Mouse (Mus musculus) myocyte (in vitro differentiated cells): ENCODE measurements around the gene Uba2. TPM values are rescaled to one million over a fixed set of nuclear protein-coding genes. Genes with fewer than 3 reads are reported as not detected.
"Not testable (repeated sequence)": the region's sequence is repeated elsewhere in the genome, so short reads cannot be mapped to it uniquely, and the experiment has no call there.

Experiments used
- H3K27me3 ChIP-seq: one replicate; pipeline ENCODE4 v1.6.1; 2011; ENCODE audit not compliant: control insufficient read depth, insufficient read depth, insufficient read length
- H3K36me3 ChIP-seq: one replicate; pipeline ENCODE4 v1.6.1; 2011; ENCODE audit not compliant: control insufficient read depth, insufficient read depth
- H3K4me2 ChIP-seq: one replicate; pipeline ENCODE4 v1.6.1; 2011; ENCODE audit warnings: low read depth, control low read depth
- H3K4me3 ChIP-seq: one replicate; pipeline ENCODE4 v1.5.1; 2011; ENCODE audit warnings: mild to moderate bottlenecking, control low read depth, moderate library complexity
- H3K79me2 ChIP-seq: one replicate; pipeline ENCODE4 v1.6.1; 2011; ENCODE audit not compliant: control insufficient read depth, insufficient read depth
- H3ac ChIP-seq: one replicate; pipeline ENCODE4 v1.6.1; 2011; ENCODE audit not compliant: control insufficient read depth, insufficient read length
- CEBPB ChIP-seq: IDR thresholded peaks from 2 replicates; pipeline ENCODE4 v1.6.1; 2011; ENCODE audit warnings: mild to moderate bottlenecking, moderate library complexity; ENCODE audit not compliant: poor library complexity, insufficient read depth, severe bottlenecking
- E2F4 ChIP-seq: IDR thresholded peaks from one replicate; pipeline ENCODE4 v1.6.1; 2011; ENCODE audit warnings: mild to moderate bottlenecking, control low read depth, moderate library complexity; ENCODE audit not compliant: insufficient read depth
- MAX ChIP-seq: IDR thresholded peaks from one replicate; pipeline ENCODE4 v1.6.1; 2011; ENCODE audit warnings: low read depth, mild to moderate bottlenecking, control low read depth
- MYOD1 ChIP-seq, 3 experiments: IDR thresholded peaks; one replicate each; pipeline ENCODE4 v1.6.1; 2011; ENCODE audit warnings: control low read depth in 2 of 3, low read depth in 2 of 3, mild to moderate bottlenecking in 2 of 3, moderate library complexity in 1 of 3; ENCODE audit not compliant: insufficient read length in 2 of 3, control insufficient read depth in 1 of 3
- MYOG ChIP-seq, 3 experiments: IDR thresholded peaks; one replicate each; pipeline ENCODE4 v1.6.1; 2011; ENCODE audit warnings: control low read depth in 2 of 3, low read depth in 2 of 3, mild to moderate bottlenecking in 2 of 3; ENCODE audit not compliant: insufficient read length in 2 of 3, control insufficient read depth in 1 of 3, insufficient read depth in 1 of 3
- POLR2A ChIP-seq: IDR thresholded peaks from one replicate; pipeline ENCODE4 v1.6.1; 2011; ENCODE audit warnings: low read depth, mild to moderate bottlenecking, control low read depth, moderate library complexity; ENCODE audit not compliant: insufficient read length
- POLR2AphosphoS2 ChIP-seq: IDR thresholded peaks from one replicate; pipeline ENCODE4 v1.6.1; 2011; ENCODE audit warnings: low read depth, control low read depth; ENCODE audit not compliant: insufficient read length
- REST ChIP-seq: IDR thresholded peaks from one replicate; pipeline ENCODE4 v1.6.1; 2011; ENCODE audit warnings: mild to moderate bottlenecking, control low read depth, moderate library complexity; ENCODE audit not compliant: insufficient read depth, insufficient read length
- SRF ChIP-seq: IDR thresholded peaks from one replicate; pipeline ENCODE4 v1.6.1; 2011; ENCODE audit warnings: low read depth; ENCODE audit not compliant: control insufficient read depth, insufficient read length
- TCF12 ChIP-seq: IDR thresholded peaks from one replicate; pipeline ENCODE4 v1.6.1; 2011; ENCODE audit warnings: mild to moderate bottlenecking, control low read depth; ENCODE audit not compliant: poor library complexity, insufficient read depth, severe bottlenecking
- TCF3 ChIP-seq: IDR thresholded peaks from one replicate; pipeline ENCODE4 v1.6.1; 2011; ENCODE audit warnings: low read depth, control low read depth; ENCODE audit not compliant: insufficient read length
- USF1 ChIP-seq: IDR thresholded peaks from one replicate; pipeline ENCODE4 v1.6.1; 2011; ENCODE audit warnings: low read depth, mild to moderate bottlenecking, control low read depth, moderate library complexity
- polyA plus RNA-seq: library from polyadenylated mRNA; unstranded; fragments of >200 nt; fragmentation: generic; extraction: Trizol; gene quantifications from one replicate; pipeline ENCODE4 v1.2.1, GENCODE M21; 2012; ENCODE audit warnings: missing spikeins

Uba2 gene
- polyA plus RNA-seq, 1 experiment, result 48.7 TPM

DNA sequence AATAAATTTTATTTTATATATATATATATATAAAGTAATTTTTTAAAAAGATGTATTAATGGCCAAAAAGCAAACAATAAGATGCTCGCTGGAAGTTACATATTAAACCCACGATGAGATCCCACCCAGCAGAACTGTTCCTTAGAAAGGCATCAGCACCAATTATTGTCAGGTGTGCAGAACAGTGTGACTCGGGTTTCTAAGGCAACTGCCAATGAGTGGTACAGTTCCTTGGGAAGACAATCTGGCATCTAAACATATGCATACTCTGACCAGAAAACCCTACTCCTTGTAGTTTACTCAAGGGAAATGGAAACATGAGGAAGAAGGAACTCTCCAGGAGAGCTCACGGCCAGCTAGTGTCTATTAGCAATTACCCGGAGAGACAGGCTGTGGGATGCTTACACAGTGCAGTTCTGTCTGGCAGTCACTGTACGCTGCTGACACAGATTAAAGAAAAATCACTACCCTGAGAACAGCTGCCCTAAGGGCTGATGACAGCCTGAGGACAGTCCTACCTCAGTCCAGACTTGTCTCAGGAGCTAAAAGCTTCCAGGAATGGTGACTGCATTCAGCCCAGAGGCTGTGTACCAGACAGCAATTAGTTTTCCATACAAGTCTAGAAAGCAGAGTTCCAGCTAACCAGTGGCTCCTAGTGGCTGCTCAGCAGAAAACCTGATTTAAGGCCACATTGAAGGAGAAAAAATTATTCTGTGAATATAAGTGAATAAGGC lies 46.2 kb downstream of the Uba2 start:
- TF ChIP-seq MYOG (IDR thresholded peaks at IDR 0.05; ENCODE audit: control insufficient read depth in 1 of 3, insufficient read depth in 1 of 3, insufficient read length in 2 of 3, low read depth in 2 of 3), result no peak
- no peak for TF ChIP-seq TCF3
- TF ChIP-seq CEBPB, result no peak
- TF ChIP-seq MAX, result no peak
- TF ChIP-seq TCF12, result no peak
- TF ChIP-seq REST, result no peak
- TF ChIP-seq E2F4, result no peak
- no peak for TF ChIP-seq POLR2A
- no peak for TF ChIP-seq USF1
- no peak for TF ChIP-seq MYOD1 (IDR thresholded peaks at IDR 0.05; ENCODE audit: control insufficient read depth in 1 of 3, insufficient read length in 2 of 3, low read depth in 2 of 3)
- no peak for TF ChIP-seq SRF
- TF ChIP-seq POLR2AphosphoS2, result no peak

DNA sequence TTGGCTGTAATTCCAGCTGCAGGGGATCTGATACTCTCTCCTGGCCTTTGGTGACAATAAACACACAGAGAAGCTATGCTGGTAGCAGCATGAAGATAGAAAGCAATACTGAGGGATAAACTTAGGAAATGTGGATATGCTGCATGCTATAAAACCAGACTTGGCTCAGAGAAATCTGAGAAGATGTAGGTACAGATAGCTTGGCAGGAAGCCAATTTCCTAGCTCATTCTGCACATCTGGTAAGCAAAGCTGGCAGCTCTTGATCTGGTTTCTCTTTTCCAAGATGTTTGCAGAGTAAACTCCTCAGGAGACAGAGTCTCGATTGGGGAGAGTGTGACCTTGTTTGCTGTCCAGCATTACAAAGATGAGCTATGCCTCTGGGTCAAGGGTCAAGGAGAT lies 48.8 kb downstream of the Uba2 start:
- H3K27me3 ChIP-seq, H3K4me2 ChIP-seq, H3K4me3 ChIP-seq, H3K36me3 ChIP-seq, H3ac ChIP-seq, H3K79me2 ChIP-seq: not testable (repeated sequence)

More for the DNA sequence above, 46.2 kb downstream of the Uba2 start:
- H3K4me3 ChIP-seq, result no peak overlapping the region
- H3K27me3 ChIP-seq, result no peaks in the 10 kb centered on the region
- no peaks in the 10 kb centered on the region for H3K36me3 ChIP-seq
- peaks cover 9% of the 10 kb centered on the region for H3K79me2 ChIP-seq
- no peak overlapping the region for H3K4me2 ChIP-seq
- no peak overlapping the region for H3ac ChIP-seq

- Histone ChIP-seq H3K36me3 (peaks cover 8% of the 10 kb centered on the region), H3K79me2 (no peaks in the 10 kb centered on the region), H3ac (no peak overlapping the region), H3K4me3 (no peak overlapping the region), H3K27me3 (no peaks in the 10 kb centered on the region), H3K4me2 (no peak overlapping the region)
- TF ChIP-seq POLR2AphosphoS2 (no peak), REST (no peak), CEBPB (no peak), MYOG (IDR thresholded peaks at IDR 0.05; ENCODE audit: control insufficient read depth in 1 of 3, insufficient read depth in 1 of 3, insufficient read length in 2 of 3, low read depth in 2 of 3) (no peak)
Observed at GRCm38 (mm10) chr7:34116601-34117000, 52.8 kb downstream of the Uba2 start.

DNA sequence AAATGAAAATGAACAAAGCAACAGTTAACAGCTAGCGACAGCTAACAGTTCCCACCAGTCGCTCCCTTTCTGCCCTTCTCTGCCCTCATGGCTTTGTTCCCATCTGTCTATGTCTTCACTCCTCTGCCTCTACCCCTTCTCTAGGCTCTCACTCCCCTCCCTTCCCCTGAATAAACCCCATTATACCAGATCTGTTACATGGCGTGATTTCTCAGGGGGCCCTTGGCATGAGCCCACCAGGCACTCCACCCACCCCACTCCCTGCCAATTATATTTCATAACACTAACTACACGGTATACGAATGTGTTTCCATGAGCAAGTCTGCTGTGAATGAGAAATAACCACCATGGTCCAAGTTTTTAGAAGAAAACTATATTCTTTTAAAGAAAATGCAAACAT lies 60.2 kb downstream of the Uba2 start:
- H3K79me2 ChIP-seq, result no peaks in the 10 kb centered on the region
- no peak overlapping the region for H3K4me2 ChIP-seq
- H3K36me3 ChIP-seq, result peaks cover 4% of the 10 kb centered on the region
- no peak overlapping the region for H3ac ChIP-seq
- H3K27me3 ChIP-seq, result no peaks in the 10 kb centered on the region
- H3K4me3 ChIP-seq, result no peak overlapping the region
- no peak for TF ChIP-seq TCF12
- TF ChIP-seq POLR2AphosphoS2, result no peak
- no peak for TF ChIP-seq CEBPB
- TF ChIP-seq SRF, result no peak
- no peak for TF ChIP-seq E2F4
- no peak for TF ChIP-seq USF1
- TF ChIP-seq POLR2A, result no peak
- TF ChIP-seq TCF3, result no peak
- TF ChIP-seq REST, result no peak
- TF ChIP-seq MYOG (IDR thresholded peaks at IDR 0.05; ENCODE audit: control insufficient read depth in 1 of 3, insufficient read depth in 1 of 3, insufficient read length in 2 of 3, low read depth in 2 of 3), result no peak
- TF ChIP-seq MAX, result no peak
- TF ChIP-seq MYOD1 (IDR thresholded peaks at IDR 0.05; ENCODE audit: control insufficient read depth in 1 of 3, insufficient read length in 2 of 3, low read depth in 2 of 3), result no peak

- Histone ChIP-seq H3ac (no peak overlapping the region), H3K79me2 (no peaks in the 10 kb centered on the region), H3K4me3 (no peak overlapping the region), H3K36me3 (no peaks in the 10 kb centered on the region), H3K4me2 (no peak overlapping the region), H3K27me3 (no peaks in the 10 kb centered on the region)
- TF ChIP-seq MAX, result no peak
- no peak for TF ChIP-seq POLR2A
- TF ChIP-seq REST, result no peak
- TF ChIP-seq SRF, result no peak
- no peak for TF ChIP-seq MYOD1 (IDR thresholded peaks at IDR 0.05; ENCODE audit: control insufficient read depth in 1 of 3, insufficient read length in 2 of 3, low read depth in 2 of 3)
- TF ChIP-seq TCF12, result no peak
- no peak for TF ChIP-seq CEBPB
- TF ChIP-seq MYOG (IDR thresholded peaks at IDR 0.05; ENCODE audit: control insufficient read depth in 1 of 3, insufficient read depth in 1 of 3, insufficient read length in 2 of 3, low read depth in 2 of 3), result no peak
- no peak for TF ChIP-seq TCF3
- no peak for TF ChIP-seq USF1
- TF ChIP-seq POLR2AphosphoS2, result no peak
- no peak for TF ChIP-seq E2F4
Observed at GRCm38 (mm10) chr7:34101276-34101675, 68.1 kb downstream of the Uba2 start.
